Mouse (Mus musculus) bone marrow, adult 2 months (tissue): ENCODE measurements around the gene Hist2h4.
"Not testable (repeated sequence)": the region's sequence is repeated elsewhere in the genome, so short reads cannot be mapped to it uniquely, and the experiment has no call there.

Experiments
- CTCF ChIP-seq: fragments of 200-500 bp; IDR thresholded peaks from 2 replicates; pipeline ENCODE4 v1.5.1; 2011; ENCODE audit warnings: low read length, control low read depth; ENCODE audit not compliant: control insufficient read depth, insufficient read depth
- POLR2A ChIP-seq: fragments of 200-500 bp; IDR thresholded peaks from 2 replicates; pipeline ENCODE4 v1.6.1; 2011; ENCODE audit warnings: low read depth, mild to moderate bottlenecking, control low read depth, low read length, borderline replicate concordance; ENCODE audit not compliant: control insufficient read depth

DNA sequence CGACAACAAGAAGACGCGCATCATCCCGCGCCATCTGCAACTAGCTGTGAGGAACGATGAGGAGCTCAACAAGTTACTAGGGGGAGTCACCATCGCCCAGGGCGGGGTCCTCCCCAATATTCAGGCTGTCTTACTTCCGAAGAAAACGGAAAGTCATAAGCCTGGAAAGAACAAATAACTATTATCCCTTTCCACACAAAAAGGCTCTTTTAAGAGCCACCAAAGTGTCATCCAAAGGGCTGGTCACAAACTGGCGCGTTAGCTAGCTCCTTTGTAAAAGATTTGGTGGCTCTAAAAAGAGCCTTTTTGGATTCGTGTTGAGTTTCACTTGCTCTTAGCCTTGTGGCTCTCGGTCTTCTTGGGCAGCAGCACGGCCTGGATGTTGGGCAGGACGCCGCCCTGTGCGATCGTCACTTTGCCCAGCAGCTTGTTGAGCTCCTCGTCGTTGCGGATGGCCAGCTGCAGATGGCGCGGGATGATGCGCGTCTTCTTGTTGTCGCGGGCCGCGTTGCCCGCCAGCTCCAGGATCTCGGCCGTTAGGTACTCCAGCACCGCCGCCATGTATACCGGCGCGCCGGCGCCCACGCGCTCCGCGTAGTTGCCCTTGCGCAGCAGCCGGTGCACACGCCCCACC lies 42.9 kb downstream of the Hist2h4 start:
- not testable (repeated sequence) for TF ChIP-seq POLR2A, CTCF
